Mouse (Mus musculus) cerebellum, postnatal 4 days (tissue): Measurements from ENCODE around the gene Tecpr1.

Experiments
- DNase-seq, 2 experiments: peaks; one replicate each; pipeline ENCODE4 v3.0.0; 2022; ENCODE audit warnings: low spot score in 2 of 2, mixed read lengths in 1 of 2

Tecpr1 gene

GRCm38 (mm10) chr5:144207478-144207877 lies 15.9 kb downstream of the Tecpr1 start:
- DNase-seq: peak in 1 of 2 experiments; percentile 51

- DNase-seq: no peak
These were observed 17.3 kb downstream of the Tecpr1 start for GRCm38 (mm10) chr5:144206069-144206468.

GRCm38 (mm10) chr5:144204911-144205310 lies 18.5 kb downstream of the Tecpr1 start:
- no peak for DNase-seq

- no peak for DNase-seq
These were observed 19.1 kb downstream of the Tecpr1 start for GRCm38 (mm10) chr5:144204303-144204702.

GRCm38 (mm10) chr5:144203398-144203959 lies 19.9 kb downstream of the Tecpr1 start:
- DNase-seq: no peak

GRCm38 (mm10) chr5:144202430-144202829 lies 21.0 kb downstream of the Tecpr1 start:
- no peak for DNase-seq

- DNase-seq: no peak
These were observed 22.8 kb downstream of the Tecpr1 start for GRCm38 (mm10) chr5:144200616-144201015.

- DNase-seq: no peak
These were observed 27.8 kb downstream of the Tecpr1 start for GRCm38 (mm10) chr5:144195567-144195966.

- no peak for DNase-seq
These were observed 29.0 kb downstream of the Tecpr1 start for GRCm38 (mm10) chr5:144194416-144194815.

- no peak for DNase-seq
These were observed 30.7 kb downstream of the Tecpr1 start for GRCm38 (mm10) chr5:144192673-144193072.

GRCm38 (mm10) chr5:144191026-144191425 lies 32.4 kb downstream of the Tecpr1 start:
- DNase-seq: no peak

GRCm38 (mm10) chr5:144189950-144190583 lies 33.3 kb downstream of the Tecpr1 start, which contains the start of gene Bhlha15:
Gene Bhlha15, plus strand, starts transcription at chr5:144190286.
- no peak for DNase-seq

- DNase-seq: no peak
These were observed 34.1 kb downstream of the Tecpr1 start for GRCm38 (mm10) chr5:144189327-144189726.

GRCm38 (mm10) chr5:144188422-144188821 lies 35.0 kb downstream of the Tecpr1 start:
- no peak for DNase-seq

GRCm38 (mm10) chr5:144184350-144185045 lies 38.9 kb downstream of the Tecpr1 start:
- DNase-seq: no peak

GRCm38 (mm10) chr5:144183647-144184335 lies 39.6 kb downstream of the Tecpr1 start:
- DNase-seq: no peak

- no peak for DNase-seq
These were observed 40.2 kb downstream of the Tecpr1 start for GRCm38 (mm10) chr5:144183248-144183559.

- no peak for DNase-seq
These were observed 40.7 kb downstream of the Tecpr1 start for GRCm38 (mm10) chr5:144182542-144183247.

- no peak for DNase-seq
These were observed 42.2 kb downstream of the Tecpr1 start for GRCm38 (mm10) chr5:144181249-144181648.

- DNase-seq: no peak
These were observed 45.2 kb downstream of the Tecpr1 start for GRCm38 (mm10) chr5:144178216-144178615.

GRCm38 (mm10) chr5:144173648-144174047 lies 49.8 kb downstream of the Tecpr1 start:
- DNase-seq: no peak
